Mouse (Mus musculus) MEL (cell line): ENCODE data around the gene Copz1. TPM values are rescaled to one million over a fixed set of nuclear protein-coding genes. Genes with fewer than 3 reads are reported as not detected.
A peak's percentile ranks its signal among the peaks of the same experiment; 100 is the strongest.

ENCODE experiments used
- DNase-seq: peaks from one replicate; pipeline ENCODE4 v3.0.0; 2011; ENCODE audit warnings: low read depth, low spot score
- H3K27ac ChIP-seq: 2 replicates; pipeline ENCODE4 v1.5.1; 2012; ENCODE audit warnings: low read depth, mild to moderate bottlenecking, control low read depth, low read length, moderate library complexity; ENCODE audit not compliant: control insufficient read depth
- H3K27me3 ChIP-seq, 2 experiments: fragments of 150-350 bp in 1 of 2; sonication (generic) in 1 of 2; 2 replicates each; pipeline ENCODE4 v1.6.1; 2012; ENCODE audit warnings: low read length in 2 of 2, mild to moderate bottlenecking in 2 of 2, improper control_type of control experiment in 1 of 2, moderate library complexity in 1 of 2; ENCODE audit not compliant: insufficient read depth in 2 of 2, control insufficient read depth in 1 of 2
- H3K36me3 ChIP-seq, 2 experiments: 2 replicates each; pipeline ENCODE4 v1.6.1; 2012 to 2014; ENCODE audit warnings: low read length in 2 of 2, improper control_type of control experiment in 1 of 2, inconsistent platforms in 1 of 2, mild to moderate bottlenecking in 1 of 2; ENCODE audit not compliant: insufficient read depth in 2 of 2, control insufficient read depth in 1 of 2
- H3K4me1 ChIP-seq, 2 experiments: fragments of 150-350 bp in 1 of 2; sonication (generic) in 1 of 2; 2 replicates each; pipeline ENCODE4 v1.6.1; 2012; ENCODE audit warnings: low read length in 2 of 2, improper control_type of control experiment in 1 of 2, mild to moderate bottlenecking in 1 of 2; ENCODE audit not compliant: insufficient read depth in 2 of 2, control insufficient read depth in 1 of 2
- H3K4me3 ChIP-seq, 2 experiments: fragments of 150-350 bp in 1 of 2; sonication (generic) in 1 of 2; 2 replicates each; pipeline ENCODE4 v1.5.1; 2012; ENCODE audit warnings: low read depth in 2 of 2, low read length in 2 of 2, mild to moderate bottlenecking in 2 of 2, moderate library complexity in 2 of 2, control low read depth in 1 of 2, improper control_type of control experiment in 1 of 2; ENCODE audit not compliant: control insufficient read depth in 1 of 2, insufficient read depth in 1 of 2
- H3K79me2 ChIP-seq: 2 replicates; pipeline ENCODE4 v1.6.1; 2012; ENCODE audit warnings: mild to moderate bottlenecking, low read length, moderate library complexity; ENCODE audit not compliant: control insufficient read depth, poor library complexity, insufficient read depth
- H3K9ac ChIP-seq: 2 replicates; pipeline ENCODE4 v1.6.1; 2012; ENCODE audit warnings: low read depth, mild to moderate bottlenecking, control low read depth, low read length, moderate library complexity; ENCODE audit not compliant: control insufficient read depth, poor library complexity, severe bottlenecking
- H3K9me3 ChIP-seq: fragments of 150-350 bp; sonication (generic); replicated peaks from 2 replicates; pipeline ENCODE4 v1.6.1; 2012; ENCODE audit warnings: mild to moderate bottlenecking, low read length, improper control_type of control experiment, moderate library complexity; ENCODE audit not compliant: insufficient read depth
- BHLHE40 ChIP-seq: IDR thresholded peaks from 2 replicates; pipeline ENCODE4 v1.6.1; 2012; ENCODE audit warnings: low read depth, mild to moderate bottlenecking, inconsistent platforms, low read length, improper control_type of control experiment, borderline replicate concordance
- CTCF ChIP-seq, 3 experiments: IDR thresholded peaks in 2 of 3; conservative IDR thresholded peaks in 1 of 3; 2 replicates each; pipeline ENCODE4 v1.5.1; 2011 to 2012; ENCODE audit warnings: low read length in 3 of 3, low read depth in 2 of 3, mild to moderate bottlenecking in 2 of 3, improper control_type of control experiment in 1 of 3, inconsistent platforms in 1 of 3, mixed read lengths in 1 of 3, moderate library complexity in 1 of 3; ENCODE audit not compliant: control insufficient read depth in 1 of 3, insufficient read depth in 1 of 3, poor library complexity in 1 of 3, severe bottlenecking in 1 of 3
- E2F4 ChIP-seq: IDR thresholded peaks from 2 replicates; pipeline ENCODE4 v1.6.1; 2011; ENCODE audit warnings: low read depth, low read length, improper control_type of control experiment, borderline replicate concordance
- ELF1 ChIP-seq: IDR thresholded peaks from 2 replicates; pipeline ENCODE4 v1.6.1; 2014; ENCODE audit warnings: low read depth, mild to moderate bottlenecking, inconsistent platforms, low read length, improper control_type of control experiment, moderate library complexity
- ETS1 ChIP-seq: IDR thresholded peaks from 2 replicates; pipeline ENCODE4 v1.6.1; 2012; ENCODE audit warnings: low read depth, mild to moderate bottlenecking, inconsistent platforms, low read length, improper control_type of control experiment, moderate library complexity
- GABPA ChIP-seq: IDR thresholded peaks from 2 replicates; pipeline ENCODE4 v1.6.1; 2012; ENCODE audit warnings: low read depth, mild to moderate bottlenecking, inconsistent platforms, low read length, improper control_type of control experiment, moderate library complexity
- HCFC1 ChIP-seq: IDR thresholded peaks from 2 replicates; pipeline ENCODE4 v1.6.1; 2012; ENCODE audit warnings: low read depth, mild to moderate bottlenecking, inconsistent platforms, low read length, improper control_type of control experiment, moderate library complexity
- JUND ChIP-seq: IDR thresholded peaks from 2 replicates; pipeline ENCODE4 v1.6.1; 2011; ENCODE audit warnings: low read depth, mild to moderate bottlenecking, improper control_type of control experiment, low read length
- KAT2A ChIP-seq: conservative IDR thresholded peaks from 2 replicates; pipeline ENCODE4 v1.6.1; 2012; ENCODE audit warnings: low read depth, low read length, improper control_type of control experiment, inconsistent platforms
- MAX ChIP-seq: IDR thresholded peaks from 2 replicates; pipeline ENCODE4 v1.6.1; 2011; ENCODE audit warnings: low read length, improper control_type of control experiment
- MYB ChIP-seq: IDR thresholded peaks from 2 replicates; pipeline ENCODE4 v1.6.1; 2011; ENCODE audit warnings: mild to moderate bottlenecking, low read depth, low read length, improper control_type of control experiment
- NELFE ChIP-seq: IDR thresholded peaks from 2 replicates; pipeline ENCODE4 v1.6.1; 2011; ENCODE audit warnings: low read depth, low read length, improper control_type of control experiment
- POLR2AphosphoS2 ChIP-seq: IDR thresholded peaks from 2 replicates; pipeline ENCODE4 v1.6.1; 2011; ENCODE audit warnings: low read length, improper control_type of control experiment
- POLR2AphosphoS5 ChIP-seq: IDR thresholded peaks from 2 replicates; pipeline ENCODE4 v1.6.1; 2012; ENCODE audit warnings: low read depth, borderline replicate concordance, mild to moderate bottlenecking, inconsistent platforms, low read length, moderate library complexity, mixed read lengths
- RAD21 ChIP-seq: IDR thresholded peaks from 2 replicates; pipeline ENCODE4 v1.6.1; 2011; ENCODE audit warnings: mild to moderate bottlenecking, low read depth, low read length, improper control_type of control experiment
- RCOR1 ChIP-seq: IDR thresholded peaks from 2 replicates; pipeline ENCODE4 v1.6.1; 2012; ENCODE audit warnings: low read depth, mild to moderate bottlenecking, inconsistent platforms, low read length, improper control_type of control experiment
- SIN3A ChIP-seq: IDR thresholded peaks from 2 replicates; pipeline ENCODE4 v1.6.1; 2012; ENCODE audit warnings: low read length, improper control_type of control experiment, inconsistent platforms
- SMC3 ChIP-seq: IDR thresholded peaks from 2 replicates; pipeline ENCODE4 v1.6.1; 2011; ENCODE audit warnings: low read depth, low read length, improper control_type of control experiment
- TAL1 ChIP-seq: IDR thresholded peaks from 2 replicates; pipeline ENCODE4 v1.6.1; 2012; ENCODE audit warnings: mild to moderate bottlenecking, inconsistent platforms, low read length, moderate library complexity, mixed read lengths
- TBP ChIP-seq: IDR thresholded peaks from 2 replicates; pipeline ENCODE4 v1.8.0; 2011; ENCODE audit warnings: low read depth, low read length, improper control_type of control experiment
- TCF12 ChIP-seq: IDR thresholded peaks from 2 replicates; pipeline ENCODE4 v1.6.1; 2014; ENCODE audit warnings: low read depth, mild to moderate bottlenecking, inconsistent platforms, low read length, improper control_type of control experiment, moderate library complexity
- UBTF ChIP-seq: IDR thresholded peaks from 2 replicates; pipeline ENCODE4 v1.6.1; 2012; ENCODE audit warnings: low read depth, mild to moderate bottlenecking, inconsistent platforms, low read length, improper control_type of control experiment, moderate library complexity, borderline replicate concordance; ENCODE audit not compliant: insufficient read depth
- USF1 ChIP-seq: IDR thresholded peaks from 2 replicates; pipeline ENCODE4 v1.6.1; 2014; ENCODE audit warnings: low read depth, mild to moderate bottlenecking, inconsistent platforms, low read length, improper control_type of control experiment, moderate library complexity
- ZKSCAN1 ChIP-seq: IDR thresholded peaks from 2 replicates; pipeline ENCODE4 v1.6.1; 2012; ENCODE audit warnings: low read depth, mild to moderate bottlenecking, inconsistent platforms, low read length, improper control_type of control experiment, moderate library complexity
- ZMIZ1 ChIP-seq: IDR thresholded peaks from 2 replicates; pipeline ENCODE4 v1.6.1; 2012; ENCODE audit warnings: low read depth, mild to moderate bottlenecking, inconsistent platforms, low read length, improper control_type of control experiment, moderate library complexity
- ZNF384 ChIP-seq: IDR thresholded peaks from 2 replicates; pipeline ENCODE4 v1.6.1; 2012; ENCODE audit warnings: low read depth, mild to moderate bottlenecking, inconsistent platforms, low read length, improper control_type of control experiment
- polyA plus RNA-seq, 2 experiments: library from polyadenylated mRNA; stranded (reverse) in 1 of 2; unstranded in 1 of 2; fragments of >175 nt in 1 of 2; fragments of >200 nt in 1 of 2; gene quantifications; 2 replicates each; pipeline versions ENCODE4 v1.2.1 to v1.2.4; 2012; ENCODE audit warnings: low replicate concordance in 2 of 2, low read depth in 1 of 2; ENCODE audit not compliant: insufficient read length in 2 of 2, insufficient read depth in 1 of 2, missing spikeins in 1 of 2
- total RNA-seq: library from RNA; depleted of rRNA; stranded (reverse); fragments of 300-350 nt; gene quantifications from 2 replicates; pipeline ENCODE4 v1.2.3, GENCODE M21; 2012

Copz1 gene
- total and polyA plus RNA-seq, 3 experiments: 46.7 to 822 (median 117) TPM

DNA sequence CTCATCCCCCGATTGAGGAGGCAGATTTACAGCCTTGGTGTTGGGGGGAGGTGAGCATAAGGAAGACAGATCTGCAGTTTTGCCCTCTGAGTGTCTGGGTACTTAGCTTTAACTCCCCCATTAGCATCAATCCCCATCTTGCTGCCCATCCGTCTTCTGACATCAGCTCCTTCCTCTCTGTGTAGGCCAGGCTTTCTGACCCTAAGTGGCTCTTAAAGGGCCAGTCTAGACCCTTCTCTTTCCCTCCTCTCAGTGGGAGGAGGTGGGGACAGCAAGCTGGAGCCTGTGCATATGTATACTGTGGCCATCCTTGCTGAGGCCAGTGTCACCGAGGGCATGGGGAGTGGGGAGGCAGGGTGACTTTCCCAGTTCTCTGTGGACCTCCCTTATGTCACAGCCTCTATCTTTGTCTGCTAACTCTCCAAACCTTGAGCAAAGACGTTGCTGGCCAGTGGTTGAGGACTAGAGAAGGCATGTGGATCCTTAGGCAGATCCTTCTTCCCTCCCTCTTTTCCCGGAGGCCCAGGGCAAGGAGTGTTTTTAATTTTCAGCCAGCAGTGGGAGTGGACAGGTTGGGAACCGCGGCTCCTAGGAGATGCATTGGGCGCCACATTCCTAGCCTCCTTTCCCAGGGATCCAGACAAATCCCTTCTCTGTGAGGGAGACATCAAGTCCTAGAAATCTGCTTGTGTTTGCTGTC lies 31.6 kb downstream of the Copz1 start:
- DNase-seq: no peak
- H3K27me3 ChIP-seq: no peaks in the 10 kb centered on the region

DNA sequence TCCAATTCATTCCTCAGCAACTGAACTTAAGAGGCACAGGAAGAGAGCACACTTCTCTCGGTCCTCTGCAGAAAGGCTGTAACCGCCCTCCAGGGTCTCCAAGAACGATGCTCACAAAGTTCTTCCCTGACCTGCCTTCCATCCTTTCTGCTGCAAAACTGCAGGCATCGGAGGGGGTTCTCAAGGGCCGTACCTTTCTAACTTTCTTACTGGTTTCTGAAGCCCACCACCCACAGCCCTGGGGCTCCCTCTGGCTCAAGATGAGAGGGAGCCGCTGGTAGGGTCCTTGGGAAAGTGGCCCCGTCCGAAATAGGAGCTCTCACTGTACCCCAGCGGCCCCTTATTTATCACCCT lies 32.1 kb downstream of the Copz1 start:
- Histone ChIP-seq H3K36me3 (peaks cover 0 to 3% of the 10 kb centered on the region in 2 experiments; a peak in 2 of 4 replicates), H3K4me3 (peak overlapping the region in 1 of 2 experiments; percentile 16; a peak in 3 of 4 replicates), H3K27ac (no peak overlapping the region), H3K27me3 (no peaks in the 10 kb centered on the region), H3K9ac (peak overlapping the region; percentile 40), H3K79me2 (no peaks in the 10 kb centered on the region), H3K4me1 (no peaks in the 10 kb centered on the region; a peak in 2 of 4 replicates), H3K9me3 (no peaks in the 10 kb centered on the region)
- no peak for DNase-seq
- no peak for TF ChIP-seq GABPA
- no peak for TF ChIP-seq UBTF
- no peak for TF ChIP-seq POLR2AphosphoS2
- no peak for TF ChIP-seq USF1
- no peak for TF ChIP-seq SMC3
- no peak for TF ChIP-seq ZMIZ1
- no peak for TF ChIP-seq ZKSCAN1
- no peak for TF ChIP-seq ETS1
- TF ChIP-seq KAT2A: no peak
- no peak for TF ChIP-seq E2F4
- TF ChIP-seq TAL1: no peak

More for the DNA sequence above, 31.6 kb downstream of the Copz1 start:
- H3K9me3 ChIP-seq: no peaks in the 10 kb centered on the region
- no peaks in the 10 kb centered on the region for H3K79me2 ChIP-seq
- H3K4me3 ChIP-seq: no peak overlapping the region
- TF ChIP-seq HCFC1 (no peak), ETS1 (no peak), BHLHE40 (no peak), TBP (no peak), CTCF (IDR thresholded peaks at IDR 0.05 in 2 of 3, conservative IDR thresholded peaks at IDR 0.05 in 1 of 3; ENCODE audit: control insufficient read depth in 1 of 3, insufficient read depth in 1 of 3, low read depth in 2 of 3, low read length in 3 of 3, poor library complexity in 1 of 3, severe bottlenecking in 1 of 3) (no peak), MYB (no peak), KAT2A (no peak), SMC3 (no peak), GABPA (no peak), RAD21 (no peak), USF1 (no peak), ELF1 (no peak), JUND (no peak), POLR2AphosphoS5 (no peak), RCOR1 (no peak), NELFE (no peak), MAX (no peak), SIN3A (no peak), TCF12 (no peak), ZNF384 (no peak)
- TF ChIP-seq, all 39 proteins: peak for 0
- Histone ChIP-seq H3K36me3 (peaks cover 0 to 3% of the 10 kb centered on the region in 2 experiments; a peak in 2 of 4 replicates), H3K4me1 (no peaks in the 10 kb centered on the region; a peak in 2 of 4 replicates), H3K9ac (no peak overlapping the region), H3K27ac (no peak overlapping the region)
